Mouse (Mus musculus) intestine, embryonic 16.5 days (tissue): ENCODE data around the gene Dnajc6. TPM values are rescaled to one million over a fixed set of nuclear protein-coding genes. Genes with fewer than 3 reads are reported as not detected.

ENCODE experiments used
- ATAC-seq: fragments of 200-750 bp; cut with Nextera tagmentation; 2 replicates; pipeline ENCODE4 v1.8.0; 2017; ENCODE audit warnings: moderate TSS enrichment, moderate library complexity
- H3K27ac ChIP-seq: fragments of 300-500 bp; sonication (generic); 2 replicates; pipeline ENCODE4 v1.5.1; 2014; ENCODE audit warnings: mild to moderate bottlenecking, low read length
- H3K27me3 ChIP-seq: fragments of 300-500 bp; sonication (generic); replicated peaks from 2 replicates; pipeline ENCODE4 v1.6.1; 2014; ENCODE audit warnings: low read length, control low read depth, mixed read lengths; ENCODE audit not compliant: control insufficient read depth, insufficient read depth
- H3K36me3 ChIP-seq: fragments of 300-500 bp; sonication (generic); 2 replicates; pipeline ENCODE4 v1.6.1; 2014; ENCODE audit warnings: low read length, control low read depth; ENCODE audit not compliant: control insufficient read depth, insufficient read depth
- H3K4me1 ChIP-seq: fragments of 300-500 bp; sonication (generic); 2 replicates; pipeline ENCODE4 v1.6.1; 2014; ENCODE audit warnings: low read length, control low read depth, mixed read lengths; ENCODE audit not compliant: control insufficient read depth, insufficient read depth
- H3K4me2 ChIP-seq: fragments of 300-500 bp; sonication (generic); 2 replicates; pipeline ENCODE4 v1.6.1; 2014; ENCODE audit warnings: low read depth, low read length, control low read depth
- H3K4me3 ChIP-seq: fragments of 300-500 bp; sonication (generic); 2 replicates; pipeline ENCODE4 v1.5.1; 2014; ENCODE audit warnings: mild to moderate bottlenecking, low read length
- H3K9ac ChIP-seq: fragments of 300-500 bp; sonication (generic); 2 replicates; pipeline ENCODE4 v1.6.1; 2014; ENCODE audit warnings: low read depth, low read length
- H3K9me3 ChIP-seq: fragments of 300-500 bp; sonication (generic); 2 replicates; pipeline ENCODE4 v1.6.1; 2016; ENCODE audit warnings: low read length, control low read depth; ENCODE audit not compliant: control insufficient read depth
- WGBS: fragments of 180-500 bp; shearing (Covaris S2); extraction: QIAGEN DNeasy Blood & Tissue Kit; methylation state at CpG from one replicate; pipeline ENCODE4 v1.1.7; 2014; 5-methylcytosine and 5-hydroxymethylcytosine counted together
- polyA plus RNA-seq: library from polyadenylated mRNA; unstranded; fragments of >200 nt; fragmentation: Nextera tagmentation; extraction: Ambion mirVana; gene quantifications from 2 replicates; pipeline ENCODE4 v1.2.1, GENCODE M21; 2015

Dnajc6 gene
- polyA plus RNA-seq, 1 experiment from 2014 or later = 1.1 TPM

GRCm38 (mm10) chr4:101654788-101655414 is 158.5 kb downstream of the Dnajc6 start:
- ATAC-seq = no peak; the same call in 1 of the 2 replicates
- no peak overlapping the region for H3K4me2 ChIP-seq
- H3K4me1 ChIP-seq = no peaks in the 10 kb centered on the region
- no peak overlapping the region for H3K4me3 ChIP-seq
- peaks cover 9% of the 10 kb centered on the region for H3K36me3 ChIP-seq
- H3K9me3 ChIP-seq = no peaks in the 10 kb centered on the region
- H3K27me3 ChIP-seq = no peaks in the 10 kb centered on the region
- no peak overlapping the region for H3K27ac ChIP-seq
- no peak overlapping the region for H3K9ac ChIP-seq
- WGBS = 80% methylated on average over 4 of the region's 4 CpGs

GRCm38 (mm10) chr4:101655415-101655790 is 159.0 kb downstream of the Dnajc6 start:
- no peaks in the 10 kb centered on the region for H3K9me3 ChIP-seq
- H3K9ac ChIP-seq = no peak overlapping the region
- H3K27me3 ChIP-seq = no peaks in the 10 kb centered on the region
- no peaks in the 10 kb centered on the region for H3K4me1 ChIP-seq
- ATAC-seq = 0 out of 2 replicates have a peak, but pooled peaks have one; percentile 23
- WGBS = 86% methylated on average over 7 of the region's 7 CpGs
- no peak overlapping the region for H3K27ac ChIP-seq
- H3K4me3 ChIP-seq = no peak overlapping the region
- no peak overlapping the region for H3K4me2 ChIP-seq
- H3K36me3 ChIP-seq = peaks cover 9% of the 10 kb centered on the region

- no peak overlapping the region for H3K4me3 ChIP-seq
- 86% methylated on average over 15 of the region's 15 CpGs for WGBS
- H3K27me3 ChIP-seq = no peaks in the 10 kb centered on the region
- no peaks in the 10 kb centered on the region for H3K4me1 ChIP-seq
- no peak overlapping the region for H3K4me2 ChIP-seq
- peaks cover 9% of the 10 kb centered on the region for H3K36me3 ChIP-seq
- ATAC-seq = no peak
- no peak overlapping the region for H3K9ac ChIP-seq
- no peak overlapping the region for H3K27ac ChIP-seq
- H3K9me3 ChIP-seq = no peaks in the 10 kb centered on the region
Observed at GRCm38 (mm10) chr4:101656056-101656455, 159.6 kb downstream of the Dnajc6 start.

GRCm38 (mm10) chr4:101656956-101657570 is 160.6 kb downstream of the Dnajc6 start:
- peaks cover 9% of the 10 kb centered on the region for H3K36me3 ChIP-seq
- no peaks in the 10 kb centered on the region for H3K9me3 ChIP-seq
- 45% methylated on average over 6 of the region's 6 CpGs for WGBS
- no peak overlapping the region for H3K9ac ChIP-seq
- H3K4me1 ChIP-seq = no peaks in the 10 kb centered on the region
- H3K4me2 ChIP-seq = no peak overlapping the region
- no peak for ATAC-seq
- no peak overlapping the region for H3K27ac ChIP-seq
- no peaks in the 10 kb centered on the region for H3K27me3 ChIP-seq
- no peak overlapping the region for H3K4me3 ChIP-seq

GRCm38 (mm10) chr4:101664160-101664750 is 167.8 kb downstream of the Dnajc6 start:
- Histone ChIP-seq H3K9ac (no peak overlapping the region), H3K27me3 (no peaks in the 10 kb centered on the region), H3K9me3 (no peaks in the 10 kb centered on the region; the same call in 1 of the 2 replicates), H3K4me2 (no peak overlapping the region), H3K4me3 (no peak overlapping the region), H3K4me1 (no peaks in the 10 kb centered on the region), H3K36me3 (peaks cover 12% of the 10 kb centered on the region), H3K27ac (no peak overlapping the region)
- ATAC-seq = no peak
- WGBS = 70% methylated on average over 9 of the region's 9 CpGs

GRCm38 (mm10) chr4:101664766-101665165 is 168.3 kb downstream of the Dnajc6 start:
- WGBS = 95% methylated on average over 4 of the region's 4 CpGs
- H3K9me3 ChIP-seq = no peaks in the 10 kb centered on the region; the same call in 1 of the 2 replicates
- peaks cover 8% of the 10 kb centered on the region for H3K36me3 ChIP-seq
- H3K4me1 ChIP-seq = no peaks in the 10 kb centered on the region
- no peak overlapping the region for H3K27ac ChIP-seq
- no peak overlapping the region for H3K4me2 ChIP-seq
- ATAC-seq = no peak
- H3K4me3 ChIP-seq = no peak overlapping the region
- no peaks in the 10 kb centered on the region for H3K27me3 ChIP-seq
- H3K9ac ChIP-seq = no peak overlapping the region

- Histone ChIP-seq H3K9ac (no peak overlapping the region), H3K9me3 (no peaks in the 10 kb centered on the region; the same call in 1 of the 2 replicates), H3K4me2 (no peak overlapping the region), H3K4me3 (no peak overlapping the region), H3K36me3 (no peaks in the 10 kb centered on the region), H3K27me3 (no peaks in the 10 kb centered on the region), H3K4me1 (no peaks in the 10 kb centered on the region), H3K27ac (no peak overlapping the region)
- no peak for ATAC-seq
- 71% methylated on average over 5 of the region's 5 CpGs for WGBS
Observed at GRCm38 (mm10) chr4:101669161-101669560, 172.7 kb downstream of the Dnajc6 start.

GRCm38 (mm10) chr4:101669811-101670210 is 173.4 kb downstream of the Dnajc6 start:
- WGBS = 71% methylated on average over 5 of the region's 5 CpGs
- Histone ChIP-seq H3K36me3 (no peaks in the 10 kb centered on the region), H3K9me3 (no peaks in the 10 kb centered on the region; the same call in 1 of the 2 replicates), H3K27ac (no peak overlapping the region), H3K27me3 (no peaks in the 10 kb centered on the region), H3K4me3 (no peak overlapping the region), H3K4me2 (no peak overlapping the region), H3K9ac (no peak overlapping the region), H3K4me1 (no peaks in the 10 kb centered on the region)
- ATAC-seq = no peak

- peak; percentile 76 for ATAC-seq
- 50% methylated on average over 5 of the region's 5 CpGs for WGBS
- no peak overlapping the region for H3K4me2 ChIP-seq
- no peak overlapping the region for H3K9ac ChIP-seq
- H3K36me3 ChIP-seq = no peaks in the 10 kb centered on the region
- H3K27me3 ChIP-seq = no peaks in the 10 kb centered on the region
- no peaks in the 10 kb centered on the region for H3K9me3 ChIP-seq
- no peak overlapping the region for H3K4me3 ChIP-seq
- no peak overlapping the region for H3K27ac ChIP-seq
- no peaks in the 10 kb centered on the region for H3K4me1 ChIP-seq
Observed at GRCm38 (mm10) chr4:101674790-101675189, 178.3 kb downstream of the Dnajc6 start.
